Mouse (Mus musculus): ENCODE data around the gene Nfkbib. TPM values are rescaled to one million over a fixed set of nuclear protein-coding genes. Genes with fewer than 3 reads are reported as not detected.

The Nfkbib gene
- polyA plus RNA-seq, 1 experiment from 2014 or later, result 30.0 TPM

- peak within 1 kb of the TSS; percentile 86 for H3K9ac ChIP-seq
- no peaks in the 10 kb centered on the region for H3K36me3 ChIP-seq
- no peaks in the 10 kb centered on the region for H3K27me3 ChIP-seq (replicated peaks)
- 1% methylated on average over 36 of the region's 36 CpGs for WGBS
- H3K4me2 ChIP-seq, result peak within 1 kb of the TSS; percentile 83
- no peak within 1 kb of the TSS; the same call in 1 of the 2 replicates for H3K27ac ChIP-seq (ENCODE audit: poor library complexity, severe bottlenecking)
- ATAC-seq (ENCODE audit: insufficient number of reproducible peaks, low FRiP score), result peak; percentile 80
- peaks cover 39% of the 10 kb centered on the region for H3K4me1 ChIP-seq (replicated peaks)
- H3K4me3 ChIP-seq, result peak within 1 kb of the TSS; percentile 70
- H3K9me3 ChIP-seq (replicated peaks), result no peaks in the 10 kb centered on the region
Observed at GRCm38 (mm10) chr7:28716590-28717281, 50.6 kb downstream of the Nfkbib start, which contains the start of gene Fbxo17. TSS of gene Fbxo17 (plus strand) at chr7:28716804.

- ATAC-seq (ENCODE audit: insufficient number of reproducible peaks, low FRiP score), result no peak
- WGBS, result 94% methylated on average over 2 of the region's 2 CpGs
- Histone ChIP-seq H3K27me3 (replicated peaks) (no peaks in the 10 kb centered on the region), H3K36me3 (no peaks in the 10 kb centered on the region), H3K4me3 (no peak overlapping the region), H3K27ac (ENCODE audit: poor library complexity, severe bottlenecking) (no peak overlapping the region), H3K4me2 (no peak overlapping the region), H3K9ac (no peak overlapping the region), H3K4me1 (replicated peaks) (peaks cover 36% of the 10 kb centered on the region), H3K9me3 (replicated peaks) (no peaks in the 10 kb centered on the region)
Observed at GRCm38 (mm10) chr7:28715598-28715997, 51.7 kb downstream of the Nfkbib start.

GRCm38 (mm10) chr7:28714667-28715066 is 52.6 kb downstream of the Nfkbib start:
- no peak overlapping the region; the same call in 1 of the 2 replicates for H3K27ac ChIP-seq (ENCODE audit: poor library complexity, severe bottlenecking)
- ATAC-seq (ENCODE audit: insufficient number of reproducible peaks, low FRiP score), result no peak

GRCm38 (mm10) chr7:28710962-28711361 is 56.4 kb downstream of the Nfkbib start:
- no peak overlapping the region for H3K4me3 ChIP-seq
- ATAC-seq (ENCODE audit: insufficient number of reproducible peaks, low FRiP score), result no peak
- no peak overlapping the region for H3K9ac ChIP-seq
- H3K4me2 ChIP-seq, result no peak overlapping the region
- 66% methylated on average over 3 of the region's 3 CpGs for WGBS
- H3K36me3 ChIP-seq, result no peaks in the 10 kb centered on the region
- peaks cover 6% of the 10 kb centered on the region for H3K9me3 ChIP-seq (replicated peaks)
- no peak overlapping the region for H3K27ac ChIP-seq (ENCODE audit: poor library complexity, severe bottlenecking)
- no peaks in the 10 kb centered on the region for H3K27me3 ChIP-seq (replicated peaks)
- H3K4me1 ChIP-seq (replicated peaks), result peaks cover 27% of the 10 kb centered on the region

More at GRCm38 (mm10) chr7:28714667-28715066, 52.6 kb downstream of the Nfkbib start:
- no peak overlapping the region for H3K4me3 ChIP-seq
- 44% methylated on average over 5 of the region's 5 CpGs for WGBS
- no peak overlapping the region for H3K4me2 ChIP-seq
- H3K9me3 ChIP-seq (replicated peaks), result no peaks in the 10 kb centered on the region
- no peaks in the 10 kb centered on the region for H3K27me3 ChIP-seq (replicated peaks)
- H3K9ac ChIP-seq, result no peak overlapping the region
- no peaks in the 10 kb centered on the region for H3K36me3 ChIP-seq
- H3K4me1 ChIP-seq (replicated peaks), result peaks cover 36% of the 10 kb centered on the region

- Histone ChIP-seq H3K36me3 (no peaks in the 10 kb centered on the region), H3K4me3 (no peak overlapping the region), H3K4me1 (replicated peaks) (peaks cover 15% of the 10 kb centered on the region), H3K9ac (no peak overlapping the region), H3K9me3 (replicated peaks) (peaks cover 9% of the 10 kb centered on the region), H3K27ac (ENCODE audit: poor library complexity, severe bottlenecking) (no peak overlapping the region), H3K27me3 (replicated peaks) (no peaks in the 10 kb centered on the region), H3K4me2 (no peak overlapping the region)
- ATAC-seq (ENCODE audit: insufficient number of reproducible peaks, low FRiP score), result no peak
Observed at GRCm38 (mm10) chr7:28709454-28709853, 57.9 kb downstream of the Nfkbib start.

Other genes starting within 250 kb of the Nfkbib start
- not detected in 2 replicates for gene Ifnl3, start 244.7 kb downstream of the Nfkbib start, polyA plus RNA-seq (2016; fragmentation: Nextera tagmentation; extraction: Ambion mirVana)
- gene Sycn, start 226.6 kb downstream of the Nfkbib start, polyA plus RNA-seq (2016; fragmentation: Nextera tagmentation; extraction: Ambion mirVana), result not detected in 2 replicates
- gene Nccrp1, start 220.3 kb downstream of the Nfkbib start, polyA plus RNA-seq (2016; fragmentation: Nextera tagmentation; extraction: Ambion mirVana), result not detected in 2 replicates
- gene Samd4b, start 169.4 kb downstream of the Nfkbib start, polyA plus RNA-seq (2016; fragmentation: Nextera tagmentation; extraction: Ambion mirVana), result 29.0 and 29.5 TPM in 2 replicates
- 32.7 TPM in 2 replicates for gene Pak4, start 169.3 kb downstream of the Nfkbib start, polyA plus RNA-seq (2016; fragmentation: Nextera tagmentation; extraction: Ambion mirVana)
- not detected in 2 replicates for gene Acp7, start 136.2 kb downstream of the Nfkbib start, polyA plus RNA-seq (2016; fragmentation: Nextera tagmentation; extraction: Ambion mirVana)
- 3.4 and 4.7 TPM in 2 replicates for gene Fbxo27, start 74.7 kb downstream of the Nfkbib start, polyA plus RNA-seq (2016; fragmentation: Nextera tagmentation; extraction: Ambion mirVana)
- 9.9 and 10.4 TPM in 2 replicates for gene Fbxo17, start 50.7 kb downstream of the Nfkbib start, polyA plus RNA-seq (2016; fragmentation: Nextera tagmentation; extraction: Ambion mirVana)
- 116 TPM in 2 replicates for gene Mrps12, start 25.7 kb downstream of the Nfkbib start, polyA plus RNA-seq (2016; fragmentation: Nextera tagmentation; extraction: Ambion mirVana)
- gene Sars2, start 25.5 kb downstream of the Nfkbib start, polyA plus RNA-seq (2016; fragmentation: Nextera tagmentation; extraction: Ambion mirVana), result 23.2 and 27.3 TPM in 2 replicates
- not detected in 2 replicates for gene Ccer2, start 11.3 kb downstream of the Nfkbib start, polyA plus RNA-seq (2016; fragmentation: Nextera tagmentation; extraction: Ambion mirVana)
- gene Sirt2, start 777 bp downstream of the Nfkbib start, polyA plus RNA-seq (2016; fragmentation: Nextera tagmentation; extraction: Ambion mirVana), result 46.6 and 49.0 TPM in 2 replicates
- 2.7 and 2.8 TPM in 2 replicates for gene Rinl, start 21.5 kb upstream of the Nfkbib start, polyA plus RNA-seq (2016; fragmentation: Nextera tagmentation; extraction: Ambion mirVana)
- 218 and 232 TPM in 2 replicates for gene Hnrnpl, start 41.0 kb upstream of the Nfkbib start, polyA plus RNA-seq (2016; fragmentation: Nextera tagmentation; extraction: Ambion mirVana)
- 137 and 142 TPM in 2 replicates for gene Ech1, start 57.7 kb upstream of the Nfkbib start, polyA plus RNA-seq (2016; fragmentation: Nextera tagmentation; extraction: Ambion mirVana)
- 4.2 and 4.4 TPM in 2 replicates for gene Lgals4, start 66.3 kb upstream of the Nfkbib start, polyA plus RNA-seq (2016; fragmentation: Nextera tagmentation; extraction: Ambion mirVana)
- 1.1 and 1.3 TPM in 2 replicates for gene Lgals7, start 96.3 kb upstream of the Nfkbib start, polyA plus RNA-seq (2016; fragmentation: Nextera tagmentation; extraction: Ambion mirVana)
- gene Capn12, start 113.9 kb upstream of the Nfkbib start, polyA plus RNA-seq (2016; fragmentation: Nextera tagmentation; extraction: Ambion mirVana), result 0.17 and 0.27 TPM in 2 replicates
- gene Actn4, start 194.8 kb upstream of the Nfkbib start, polyA plus RNA-seq (2016; fragmentation: Nextera tagmentation; extraction: Ambion mirVana), result 317 and 318 TPM in 2 replicates
- 254 and 255 TPM in 2 replicates for gene Eif3k, start 214.4 kb upstream of the Nfkbib start, polyA plus RNA-seq (2016; fragmentation: Nextera tagmentation; extraction: Ambion mirVana)
- gene Map4k1, start 214.5 kb upstream of the Nfkbib start, polyA plus RNA-seq (2016; fragmentation: Nextera tagmentation; extraction: Ambion mirVana), result 5.8 and 6.5 TPM in 2 replicates